Mouse (Mus musculus): Measurements from ENCODE around the gene Bach2.

GRCm38 (mm10) chr4:32538488-32538887, 299.9 kb downstream of the Bach2 start:
- TF ChIP-seq POLR2A (IDR thresholded peaks at IDR 0.05; ENCODE audit: borderline replicate concordance, extremely low read depth, low read depth, low read length): no peak
- TF ChIP-seq CTCF (IDR thresholded peaks at IDR 0.05; ENCODE audit: insufficient read depth, low read length): no peak
